Mouse (Mus musculus): Measurements from ENCODE around the gene Gm7145.
"Not testable (repeated sequence)": the region's sequence is repeated elsewhere in the genome, so short reads cannot be mapped to it uniquely, and the experiment has no call there.

The Gm7145 gene

GRCm38 (mm10) chr1:117965639-117966038 lies at the start of gene Gm7145:
Gene Gm7145 (plus strand): TSS chr1:117965939.
- DNase-seq (ENCODE audit: low read depth, low spot score), result no peak

GRCm38 (mm10) chr1:117927715-117928114 lies 38.0 kb upstream of the Gm7145 start, which contains the start of gene Gm28168:
Gene Gm28168 (plus strand): TSS chr1:117928015.
- DNase-seq (ENCODE audit: low read depth, low spot score), result not testable (repeated sequence)

- not testable (repeated sequence) for DNase-seq (ENCODE audit: low read depth, low spot score)
Observed at GRCm38 (mm10) chr1:118003876-118004275, 38.1 kb downstream of the Gm7145 start.

GRCm38 (mm10) chr1:118012736-118013135 lies 47.0 kb downstream of the Gm7145 start:
- not testable (repeated sequence) for DNase-seq (ENCODE audit: low read depth, low spot score)

All from CD4-positive, CD25-positive, alpha-beta regulatory T cell, adult 2 months (primary cell).